Comparison of ENCODE assay signal across 9 mouse cellular contexts in genomic region chr12:3307587-3307986, GRCm38 (mm10). TPM values are rescaled to one million over a fixed set of nuclear protein-coding genes. Genes with fewer than 3 reads are reported as not detected.
DNase-seq lines count a peak whose midpoint lies in the region; ATAC-seq and TF ChIP-seq lines count a peak whose summit lies in the region.
"Had no signal": no experiment of that assay in that cellular context is flagged by ENCODE, and none has a peak within 500 bp of the region (broad histone marks: within the 10 kb centered on the region; RNA-seq: fewer than 3 reads in every experiment).

No protein-coding gene starts in this region.

- no peak for TF ChIP-seq CTCF in left cerebral cortex, adult 2 months (IDR thresholded peaks at IDR 0.05)
- TF ChIP-seq CTCF in intestine, postnatal 0 days (IDR thresholded peaks at IDR 0.05; ENCODE audit: low read depth) = no peak

- DNase-seq in left cerebral cortex, adult 2 months (ENCODE audit: extremely low spot score in 1 of 2, low spot score in 2 of 2) = no peak
- no peak for DNase-seq in left cerebral cortex, postnatal 36 days (ENCODE audit: low spot score in 2 of 2)
- no peak for DNase-seq in embryonic facial prominence, embryonic 14.5 days (ENCODE audit: low spot score)
- no peak for DNase-seq in thymus, postnatal 0 days (ENCODE audit: low spot score)
- no peak for DNase-seq in spleen, postnatal 14 days (ENCODE audit: low spot score in 2 of 2)
- no peak for DNase-seq in left cerebral cortex, adult 18-20 months (ENCODE audit: low spot score in 2 of 2)
- DNase-seq: gastrocnemius, postnatal 14 days had no signal

- no peaks in the 10 kb centered on the region for H3K36me3 ChIP-seq in embryonic facial prominence, embryonic 14.5 days (ENCODE audit: control insufficient read depth, insufficient read depth, low read length)
- H3K36me3 ChIP-seq in intestine, postnatal 0 days (ENCODE audit: control insufficient read depth, insufficient read depth) = no peaks in the 10 kb centered on the region
- no peaks in the 10 kb centered on the region for H3K36me3 ChIP-seq in neural tube, embryonic 14.5 days (ENCODE audit: control insufficient read depth, insufficient read depth, low read length)

- no peaks in the 10 kb centered on the region for H3K27me3 ChIP-seq in embryonic facial prominence, embryonic 14.5 days (replicated peaks; ENCODE audit: control insufficient read depth, insufficient read depth, low read length)
- H3K27me3 ChIP-seq in intestine, postnatal 0 days (replicated peaks; ENCODE audit: control insufficient read depth, insufficient read depth, low read length) = no peaks in the 10 kb centered on the region
- H3K27me3 ChIP-seq in neural tube, embryonic 14.5 days (ENCODE audit: control insufficient read depth, insufficient read depth, low read length) = no peaks in the 10 kb centered on the region

- H3K9ac ChIP-seq in embryonic facial prominence, embryonic 14.5 days (ENCODE audit: low read depth, low read length) = peak overlapping the region; percentile 89
- H3K9ac ChIP-seq in intestine, postnatal 0 days (ENCODE audit: low read depth, low read length) = peak overlapping the region; percentile 4; the same call in 1 of the 2 replicates
- H3K9ac ChIP-seq in neural tube, embryonic 14.5 days (replicated peaks; ENCODE audit: low read depth, low read length) = peak overlapping the region; percentile 44; the same call in 1 of the 2 replicates

- H3K27ac ChIP-seq in left cerebral cortex, adult 2 months = no peak overlapping the region
- H3K27ac ChIP-seq in embryonic facial prominence, embryonic 14.5 days (replicated peaks; ENCODE audit: low read depth, low read length) = no peak overlapping the region
- no peak overlapping the region for H3K27ac ChIP-seq in intestine, postnatal 0 days (ENCODE audit: low read depth, low read length)
- no peak overlapping the region for H3K27ac ChIP-seq in neural tube, embryonic 14.5 days (ENCODE audit: low read depth, low read length)

- peaks cover 11% of the 10 kb centered on the region; the same call in 1 of the 2 replicates for H3K4me1 ChIP-seq in embryonic facial prominence, embryonic 14.5 days (ENCODE audit: control insufficient read depth, insufficient read depth, low read length)
- 0 out of 2 replicates have a peak, but pooled peaks cover 3% of the 10 kb centered on the region for H3K4me1 ChIP-seq in intestine, postnatal 0 days (replicated peaks; ENCODE audit: control insufficient read depth, insufficient read depth, low read length)
- H3K4me1 ChIP-seq in neural tube, embryonic 14.5 days (ENCODE audit: control insufficient read depth, insufficient read depth, low read length) = peaks cover 19% of the 10 kb centered on the region

- H3K4me3 ChIP-seq in left cerebral cortex, adult 2 months = peak overlapping the region; percentile 99
- peak overlapping the region; percentile 95 for H3K4me3 ChIP-seq in embryonic facial prominence, embryonic 14.5 days (ENCODE audit: low read depth, low read length)
- peak overlapping the region; percentile 91 for H3K4me3 ChIP-seq in intestine, postnatal 0 days (ENCODE audit: low read depth, low read length)
- peak overlapping the region; percentile 89 for H3K4me3 ChIP-seq in neural tube, embryonic 14.5 days (ENCODE audit: low read depth, low read length)

- H3K4me2 ChIP-seq in embryonic facial prominence, embryonic 14.5 days (ENCODE audit: low read depth, low read length) = peak overlapping the region; percentile 85
- peak overlapping the region; percentile 67 for H3K4me2 ChIP-seq in intestine, postnatal 0 days (replicated peaks; ENCODE audit: low read depth)
- H3K4me2 ChIP-seq in neural tube, embryonic 14.5 days (ENCODE audit: low read depth, low read length) = peak overlapping the region; percentile 83

- no peak for ATAC-seq in embryonic facial prominence, embryonic 14.5 days (ENCODE audit: low read depth)
- ATAC-seq in intestine, postnatal 0 days = no peak
- no peak for ATAC-seq in neural tube, embryonic 14.5 days (ENCODE audit: low read depth)

- WGBS in embryonic facial prominence, embryonic 14.5 days = 40% methylated on average over 6 of the region's 6 CpGs
- WGBS in intestine, postnatal 0 days = 11% methylated on average over 6 of the region's 6 CpGs
- 43% methylated on average over 6 of the region's 6 CpGs for WGBS in neural tube, embryonic 14.5 days

- no peaks in the 10 kb centered on the region for H3K9me3 ChIP-seq in embryonic facial prominence, embryonic 14.5 days (ENCODE audit: control insufficient read depth, low read length)
- no peaks in the 10 kb centered on the region for H3K9me3 ChIP-seq in intestine, postnatal 0 days (ENCODE audit: control insufficient read depth)
- H3K9me3 ChIP-seq in neural tube, embryonic 14.5 days (ENCODE audit: control insufficient read depth, low read length) = no peaks in the 10 kb centered on the region; the same call in 1 of the 2 replicates

- intact Hi-C loops in left cerebral cortex, adult 2 months (cut with DNase I) = no loop called here
- intact Hi-C loops in left cerebral cortex, postnatal 36 days (cut with DNase I) = no loop called here

RNA-seq across cellular contexts. Expression of gene Rab10, which starts 2.2 kb away (rescaled TPM):
- 100 to 1,000 TPM; 132 to 134 TPM for total RNA-seq in left cerebral cortex, adult 2 months (2021)
- 100 to 1,000 TPM; 134 to 144 TPM for total RNA-seq in left cerebral cortex, postnatal 36 days (2021)
- polyA plus RNA-seq in embryonic facial prominence, embryonic 14.5 days (2014; fragmentation: Nextera tagmentation; extraction: Ambion mirVana) = 98.7 and 98.8 TPM in 2 replicates
- 47.0 and 50.1 TPM in 2 replicates for polyA plus RNA-seq in intestine, postnatal 0 days (2015; fragmentation: Nextera tagmentation; extraction: Ambion mirVana)
- polyA plus RNA-seq in neural tube, embryonic 14.5 days (2014; fragmentation: Nextera tagmentation; extraction: Ambion mirVana) = 157 and 179 TPM in 2 replicates
- polyA plus RNA-seq in thymus, postnatal 0 days (2015; fragmentation: Nextera tagmentation; extraction: Ambion mirVana) = 69.7 and 71.0 TPM in 2 replicates
- total RNA-seq in left cerebral cortex, adult 18-20 months (2021) = 100 to 1,000 TPM; 133 to 139 TPM

RNA-seq across cellular contexts. Expression of gene Kif3c, which starts 57.3 kb away (rescaled TPM):
- 100 to 1,000 TPM; 188 TPM for total RNA-seq in left cerebral cortex, adult 2 months (2021)
- total RNA-seq in left cerebral cortex, postnatal 36 days (2021) = 100 to 1,000 TPM; 188 to 200 TPM
- polyA plus RNA-seq in embryonic facial prominence, embryonic 14.5 days (2014; fragmentation: Nextera tagmentation; extraction: Ambion mirVana) = 11.1 and 13.4 TPM in 2 replicates
- polyA plus RNA-seq in intestine, postnatal 0 days (2015; fragmentation: Nextera tagmentation; extraction: Ambion mirVana) = 2.3 and 2.4 TPM in 2 replicates
- 66.9 and 84.4 TPM in 2 replicates for polyA plus RNA-seq in neural tube, embryonic 14.5 days (2014; fragmentation: Nextera tagmentation; extraction: Ambion mirVana)
- 6.4 and 6.9 TPM in 2 replicates for polyA plus RNA-seq in thymus, postnatal 0 days (2015; fragmentation: Nextera tagmentation; extraction: Ambion mirVana)
- total RNA-seq in left cerebral cortex, adult 18-20 months (2021) = 100 to 1,000 TPM; 176 to 177 TPM

Comparison
In these comparisons a context has a peak if more than half of its experiments do, and no peak if none do; other contexts are left out.
1. H3K9ac ChIP-seq: peak in every context shown above with its lines; median percentile 89 in embryonic facial prominence, embryonic 14.5 days; 44 in neural tube, embryonic 14.5 days; 4 in intestine, postnatal 0 days.